Mouse (Mus musculus) hindbrain, embryonic 12.5 days (tissue): ENCODE results near the gene Ank. TPM values are rescaled to one million over a fixed set of nuclear protein-coding genes. Genes with fewer than 3 reads are reported as not detected.
A peak's percentile ranks its signal among the peaks of the same experiment; 100 is the strongest.

Experiments used
- ATAC-seq: fragments of 200-750 bp; cut with Nextera tagmentation; 2 replicates; pipeline ENCODE4 v1.8.0; 2017; ENCODE audit warnings: moderate TSS enrichment; ENCODE audit not compliant: low FRiP score
- H3K27ac ChIP-seq: fragments of 300-500 bp; sonication (generic); 2 replicates; pipeline ENCODE4 v1.5.1; 2016; ENCODE audit warnings: mild to moderate bottlenecking
- H3K27me3 ChIP-seq: fragments of 300-500 bp; sonication (generic); 2 replicates; pipeline ENCODE4 v1.6.1; 2016; ENCODE audit warnings: mild to moderate bottlenecking
- H3K36me3 ChIP-seq: fragments of 300-500 bp; sonication (generic); 2 replicates; pipeline ENCODE4 v1.6.1; 2016; ENCODE audit warnings: mild to moderate bottlenecking
- H3K4me1 ChIP-seq: fragments of 300-500 bp; sonication (generic); 2 replicates; pipeline ENCODE4 v1.6.1; 2016
- H3K4me2 ChIP-seq: fragments of 300-500 bp; sonication (generic); replicated peaks from 2 replicates; pipeline ENCODE4 v1.6.1; 2016; ENCODE audit warnings: mild to moderate bottlenecking
- H3K4me3 ChIP-seq: fragments of 300-500 bp; sonication (generic); 2 replicates; pipeline ENCODE4 v1.5.1; 2016; ENCODE audit warnings: mild to moderate bottlenecking
- H3K9ac ChIP-seq: fragments of 300-500 bp; sonication (generic); 2 replicates; pipeline ENCODE4 v1.6.1; 2016; ENCODE audit warnings: mild to moderate bottlenecking, moderate library complexity
- H3K9me3 ChIP-seq: fragments of 300-500 bp; sonication (generic); replicated peaks from 2 replicates; pipeline ENCODE4 v1.6.1; 2016; ENCODE audit warnings: mild to moderate bottlenecking
- WGBS: fragments of 180-500 bp; shearing (Covaris S2); methylation state at CpG from one replicate; pipeline ENCODE4 v1.1.7; 2016; 5-methylcytosine and 5-hydroxymethylcytosine counted together
- polyA plus RNA-seq: library from polyadenylated mRNA; unstranded; fragments of >200 nt; fragmentation: Nextera tagmentation; extraction: Ambion mirVana; gene quantifications from 2 replicates; pipeline ENCODE4 v1.2.1, GENCODE M21; 2016

Ank gene
- polyA plus RNA-seq, 1 experiment from 2014 or later, result 15.2 TPM

DNA sequence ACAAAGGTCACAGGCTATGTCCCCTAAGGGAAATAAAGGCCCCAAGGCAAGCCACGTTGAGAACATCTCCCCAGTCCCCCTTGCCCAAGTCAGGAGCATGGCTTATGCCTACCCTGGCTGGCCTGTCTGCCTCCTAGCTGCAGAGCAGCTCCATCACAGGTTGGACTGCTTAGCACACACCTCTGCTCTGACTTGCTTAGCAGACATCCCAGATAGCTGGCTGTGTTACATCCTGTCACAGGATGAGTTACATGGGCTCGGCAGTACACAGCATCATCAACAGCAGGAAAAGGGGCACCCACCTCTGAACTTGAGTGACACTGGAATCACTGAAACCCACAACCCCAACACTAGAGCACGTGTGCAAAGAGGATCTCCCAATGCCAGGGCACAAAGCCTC lies 138.8 kb downstream of the Ank start:
- H3K27me3 ChIP-seq, result no peaks in the 10 kb centered on the region
- H3K4me1 ChIP-seq, result no peaks in the 10 kb centered on the region
- no peak overlapping the region for H3K27ac ChIP-seq
- H3K9me3 ChIP-seq, result no peaks in the 10 kb centered on the region
- no peak for ATAC-seq
- no peak overlapping the region for H3K4me3 ChIP-seq
- H3K36me3 ChIP-seq, result peaks cover 35% of the 10 kb centered on the region
- WGBS, result 90% methylated on average over 3 of the region's 3 CpGs
- H3K4me2 ChIP-seq, result no peak overlapping the region
- H3K9ac ChIP-seq, result no peak overlapping the region

DNA sequence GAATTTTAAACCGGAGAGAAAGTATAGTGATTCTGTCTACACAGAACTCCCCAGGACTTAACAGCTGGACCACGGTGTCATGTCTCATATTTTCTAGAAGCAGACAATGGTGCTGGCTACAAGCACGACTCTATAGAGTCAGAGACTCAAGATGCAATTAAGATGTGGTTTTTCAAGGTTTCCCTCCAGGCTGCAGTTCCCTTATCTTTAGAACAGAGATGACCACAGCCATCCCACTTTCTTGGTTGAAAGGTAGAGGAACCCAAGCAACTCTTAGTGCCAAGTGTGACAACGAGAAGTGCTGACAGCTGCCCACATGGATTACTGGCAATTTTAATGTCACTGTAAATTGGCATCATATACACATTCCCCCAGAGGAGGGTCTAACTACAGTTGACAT lies 143.1 kb downstream of the Ank start:
- no peaks in the 10 kb centered on the region for H3K9me3 ChIP-seq
- H3K9ac ChIP-seq, result no peak overlapping the region
- ATAC-seq, result no peak
- H3K27ac ChIP-seq, result no peak overlapping the region
- H3K36me3 ChIP-seq, result peaks cover 36% of the 10 kb centered on the region
- 0 out of 2 replicates have a peak, but pooled peaks cover 4% of the 10 kb centered on the region for H3K4me1 ChIP-seq
- no peak overlapping the region for H3K4me3 ChIP-seq
- no peak overlapping the region for H3K4me2 ChIP-seq
- WGBS, result 76% methylated on average over 4 of the region's 4 CpGs
- no peaks in the 10 kb centered on the region for H3K27me3 ChIP-seq

DNA sequence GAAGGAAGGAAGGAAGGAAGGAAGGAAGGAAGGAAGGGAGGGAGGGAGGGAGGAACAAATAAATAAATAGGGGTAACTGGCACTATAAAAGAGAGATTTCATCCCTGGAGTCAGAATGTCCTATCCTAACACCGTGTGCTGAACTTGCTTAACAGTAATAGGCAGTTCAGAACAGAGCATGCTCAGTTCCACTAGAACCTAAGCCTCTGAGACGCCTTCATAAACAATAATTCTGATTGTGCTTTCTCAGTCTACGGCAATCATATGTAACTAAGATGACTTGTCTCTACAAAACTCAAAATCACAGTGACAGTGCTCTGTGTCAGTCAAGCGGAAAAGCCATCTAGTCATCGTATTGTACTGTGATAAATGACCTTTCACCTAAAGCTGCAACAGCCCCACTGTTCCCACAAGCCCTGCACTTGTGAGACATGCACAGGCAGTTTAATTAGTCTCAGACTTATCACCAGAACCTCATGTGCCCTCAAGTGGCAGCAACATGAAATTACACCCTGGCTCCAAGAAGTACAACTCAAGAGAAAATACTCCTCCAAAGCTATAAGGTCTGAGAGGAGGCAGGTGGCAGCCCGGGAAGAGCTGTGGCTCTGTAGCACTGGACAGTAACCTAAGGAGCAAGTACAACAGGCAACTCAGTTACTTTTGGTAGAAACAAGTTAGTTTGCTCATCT lies 146.2 kb downstream of the Ank start:
- ATAC-seq, result peak; percentile 91
- H3K4me1 ChIP-seq, result 0 out of 2 replicates have a peak, but pooled peaks cover 4% of the 10 kb centered on the region
- peaks cover 41% of the 10 kb centered on the region for H3K36me3 ChIP-seq
- no peak overlapping the region for H3K4me2 ChIP-seq
- no peak overlapping the region for H3K27ac ChIP-seq
- WGBS, result 41% methylated on average over 6 of the region's 6 CpGs
- no peaks in the 10 kb centered on the region for H3K9me3 ChIP-seq
- no peaks in the 10 kb centered on the region for H3K27me3 ChIP-seq
- no peak overlapping the region for H3K4me3 ChIP-seq
- H3K9ac ChIP-seq, result no peak overlapping the region

DNA sequence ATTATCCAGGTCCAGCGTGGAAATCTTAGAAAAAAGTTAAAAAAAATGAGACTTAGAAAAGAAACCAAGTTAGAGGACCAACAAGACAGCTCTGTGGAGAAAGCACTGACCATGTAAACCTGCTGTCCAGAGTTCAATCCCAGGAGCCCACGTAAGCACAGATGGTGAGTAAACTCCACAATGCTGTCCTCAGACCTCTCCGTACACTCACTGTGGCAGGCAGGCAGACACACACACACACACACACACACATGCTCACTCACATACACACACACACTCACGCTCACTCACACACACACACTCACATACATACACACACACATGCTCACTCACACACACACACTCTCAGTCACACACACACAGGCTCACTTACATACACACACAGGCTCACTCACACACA lies 146.8 kb downstream of the Ank start:
- peaks cover 38% of the 10 kb centered on the region for H3K36me3 ChIP-seq
- H3K4me1 ChIP-seq, result 0 out of 2 replicates have a peak, but pooled peaks cover 4% of the 10 kb centered on the region
- no peaks in the 10 kb centered on the region for H3K9me3 ChIP-seq
- H3K4me3 ChIP-seq, result no peak overlapping the region
- H3K27ac ChIP-seq, result no peak overlapping the region
- 93% methylated on average over 4 of the region's 4 CpGs for WGBS
- ATAC-seq, result peak; percentile 41; the same call in 1 of the 2 replicates
- H3K27me3 ChIP-seq, result no peaks in the 10 kb centered on the region
- no peak overlapping the region for H3K4me2 ChIP-seq
- H3K9ac ChIP-seq, result no peak overlapping the region

DNA sequence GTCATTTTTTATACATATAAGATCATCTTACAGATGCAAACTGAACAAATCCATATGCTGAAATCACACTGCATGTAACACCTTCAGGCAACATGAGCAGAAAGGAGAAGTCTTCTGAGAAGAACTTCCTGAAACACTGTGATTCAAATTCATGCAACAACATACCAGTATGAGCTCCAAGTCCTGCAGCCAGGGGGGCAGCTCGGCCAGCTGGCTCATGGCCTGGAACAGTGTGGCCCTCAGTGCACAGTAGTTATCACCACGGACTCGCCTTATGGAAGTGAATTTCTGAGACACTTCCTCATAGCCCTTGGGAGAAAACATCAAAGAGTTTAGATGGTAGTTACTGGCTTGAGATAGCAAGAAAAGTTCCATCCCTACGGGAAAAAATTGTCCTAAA lies 149.7 kb downstream of the Ank start:
- Histone ChIP-seq H3K4me2 (no peak overlapping the region), H3K36me3 (peaks cover 35% of the 10 kb centered on the region), H3K27me3 (no peaks in the 10 kb centered on the region), H3K4me3 (no peak overlapping the region), H3K27ac (no peak overlapping the region), H3K9ac (no peak overlapping the region), H3K4me1 (0 out of 2 replicates have a peak, but pooled peaks cover 4% of the 10 kb centered on the region), H3K9me3 (no peaks in the 10 kb centered on the region)
- no peak for ATAC-seq
- 81% methylated on average over 4 of the region's 4 CpGs for WGBS

DNA sequence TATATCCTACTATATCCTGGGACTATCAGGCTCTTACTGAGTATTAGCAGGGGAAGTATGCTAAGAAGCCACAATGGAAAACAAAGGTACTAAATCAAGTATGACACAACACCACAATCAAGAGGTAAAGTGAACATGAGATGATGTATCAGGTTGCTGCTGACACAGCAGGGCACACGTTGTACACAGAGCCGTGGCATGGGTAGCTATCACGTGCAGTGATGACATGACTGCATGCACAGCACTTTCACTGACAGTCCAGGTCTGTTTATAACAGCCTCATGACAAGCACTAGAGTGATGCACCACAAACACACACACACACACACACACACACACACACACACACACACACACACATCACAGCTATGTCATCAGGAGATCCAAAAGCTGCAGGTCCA lies 150.8 kb downstream of the Ank start:
- no peaks in the 10 kb centered on the region for H3K27me3 ChIP-seq
- peaks cover 37% of the 10 kb centered on the region for H3K36me3 ChIP-seq
- H3K27ac ChIP-seq, result no peak overlapping the region
- WGBS, result 95% methylated on average over 3 of the region's 3 CpGs
- no peak overlapping the region for H3K4me2 ChIP-seq
- ATAC-seq, result no peak
- H3K4me1 ChIP-seq, result 0 out of 2 replicates have a peak, but pooled peaks cover 4% of the 10 kb centered on the region
- no peak overlapping the region for H3K4me3 ChIP-seq
- no peak overlapping the region for H3K9ac ChIP-seq
- H3K9me3 ChIP-seq, result no peaks in the 10 kb centered on the region

DNA sequence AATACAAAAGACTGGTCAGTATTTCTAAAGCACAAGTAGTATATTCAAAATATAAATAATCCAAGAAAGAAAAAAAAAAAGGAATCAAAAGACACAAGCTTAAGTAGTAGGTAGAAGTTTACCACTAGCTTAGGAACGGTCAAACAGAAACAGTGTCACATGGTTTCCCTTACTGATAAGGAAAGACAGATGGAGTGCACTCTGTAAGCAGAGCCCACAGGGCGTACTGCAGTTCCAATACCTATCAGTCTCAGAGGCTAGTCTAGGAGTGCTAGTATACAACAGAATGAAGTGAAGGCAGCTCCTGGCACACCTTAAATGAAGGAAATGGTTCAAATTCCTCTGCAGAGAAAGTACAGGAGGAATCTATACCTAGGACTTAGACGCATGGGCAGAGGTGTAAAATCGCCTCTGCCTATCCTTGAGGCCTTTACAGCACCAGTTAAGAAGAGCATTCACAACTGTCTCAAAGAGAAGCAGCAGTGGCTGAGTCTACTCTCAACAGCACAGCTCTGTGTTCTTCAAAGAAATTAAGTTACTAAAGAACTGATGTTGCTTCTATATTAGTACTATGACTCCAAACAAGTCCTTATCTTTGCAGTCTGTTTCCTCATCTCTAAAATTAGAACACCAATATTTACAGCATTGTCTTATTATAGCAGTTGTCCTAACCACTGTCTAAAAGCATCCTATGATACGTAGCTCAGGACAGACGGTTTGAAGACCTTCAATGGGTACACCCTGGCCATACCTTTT lies 152.5 kb downstream of the Ank start:
- H3K9ac ChIP-seq, result no peak overlapping the region
- no peak overlapping the region for H3K27ac ChIP-seq
- no peak for ATAC-seq
- 88% methylated on average over 6 of the region's 6 CpGs for WGBS
- peaks cover 46% of the 10 kb centered on the region for H3K36me3 ChIP-seq
- no peak overlapping the region for H3K4me3 ChIP-seq
- H3K4me1 ChIP-seq, result no peaks in the 10 kb centered on the region
- H3K4me2 ChIP-seq, result no peak overlapping the region
- no peaks in the 10 kb centered on the region for H3K9me3 ChIP-seq
- H3K27me3 ChIP-seq, result no peaks in the 10 kb centered on the region

DNA sequence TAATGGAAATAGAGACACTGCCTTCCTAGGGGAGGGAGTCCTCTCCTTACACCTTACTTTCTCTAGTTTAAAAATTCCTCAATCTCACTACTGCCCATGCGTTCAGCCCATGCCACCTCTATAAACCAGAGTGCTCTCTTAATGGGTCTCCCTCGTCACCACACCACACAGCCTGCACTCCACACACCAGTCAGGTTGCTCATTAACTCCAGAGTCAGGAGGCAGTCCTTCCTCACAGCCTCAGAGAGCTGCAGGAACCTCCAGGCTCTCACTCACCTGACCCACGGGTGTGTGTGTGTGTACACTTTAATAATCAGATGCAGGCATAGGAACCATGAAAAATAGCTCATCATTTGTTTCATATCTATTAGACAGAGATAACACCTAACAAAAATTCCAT lies 153.2 kb downstream of the Ank start:
- H3K36me3 ChIP-seq, result peaks cover 42% of the 10 kb centered on the region
- ATAC-seq, result no peak
- H3K9me3 ChIP-seq, result no peaks in the 10 kb centered on the region
- no peak overlapping the region for H3K4me3 ChIP-seq
- no peaks in the 10 kb centered on the region for H3K27me3 ChIP-seq
- H3K4me2 ChIP-seq, result no peak overlapping the region
- no peaks in the 10 kb centered on the region for H3K4me1 ChIP-seq
- no peak overlapping the region for H3K9ac ChIP-seq
- no peak overlapping the region for H3K27ac ChIP-seq
- 91% methylated on average over 3 of the region's 3 CpGs for WGBS

DNA sequence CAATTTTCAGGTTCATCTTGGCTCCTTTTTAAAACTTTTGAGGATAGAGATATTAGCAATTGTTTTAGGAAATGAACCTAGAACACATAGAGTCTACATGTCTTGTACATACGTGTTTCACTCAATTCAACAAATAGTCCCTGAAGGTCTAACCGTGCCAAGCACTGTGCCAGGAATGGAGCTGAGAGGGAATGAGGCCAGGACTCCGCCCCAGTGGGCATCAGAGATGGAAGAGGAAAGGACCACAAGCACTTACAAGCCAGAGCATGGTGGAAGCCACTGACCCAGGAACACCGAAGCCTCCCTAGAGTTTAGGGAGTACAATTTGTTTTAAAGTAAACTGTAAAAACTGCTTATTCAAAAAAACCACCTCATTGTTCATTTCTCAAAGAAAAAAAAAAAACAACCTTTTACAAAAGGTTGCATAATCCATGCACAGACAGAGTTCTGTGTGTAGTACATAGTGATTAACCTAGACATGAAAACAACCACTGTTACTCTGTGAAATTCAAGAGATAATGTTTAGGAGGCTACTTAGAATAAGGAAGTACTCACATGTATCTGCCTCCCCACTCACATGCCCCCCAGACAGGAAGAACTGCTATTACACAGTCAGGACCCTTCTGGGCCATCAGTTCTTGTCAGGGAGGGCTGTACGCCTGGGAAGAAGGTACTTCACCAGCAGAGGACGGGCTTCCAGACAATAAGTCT lies 154.2 kb downstream of the Ank start:
- H3K36me3 ChIP-seq, result peaks cover 40% of the 10 kb centered on the region; the same call in 1 of the 2 replicates
- 87% methylated on average over 6 of the region's 6 CpGs for WGBS
- no peak for ATAC-seq

DNA sequence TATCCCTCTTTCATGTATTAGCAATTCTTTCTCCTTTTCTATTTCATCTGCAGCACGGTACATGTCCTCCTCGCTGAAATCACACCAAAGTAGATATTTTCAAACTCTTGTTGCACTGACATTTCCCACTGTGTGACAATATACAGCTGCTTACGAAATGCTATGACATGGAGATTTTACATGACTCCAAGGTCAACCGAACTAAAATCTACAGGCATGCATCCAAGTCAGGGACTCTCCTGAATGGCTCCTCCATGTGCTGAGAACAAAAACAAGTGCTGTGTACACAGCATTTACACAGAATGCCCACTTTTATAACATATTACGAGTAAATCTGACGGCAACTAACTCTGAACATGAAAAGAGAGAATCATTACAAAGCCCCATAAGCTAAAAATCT lies 156.8 kb downstream of the Ank start:
- no peak for ATAC-seq
- 96% methylated on average over 6 of the region's 6 CpGs for WGBS

More for the DNA sequence above, 154.2 kb downstream of the Ank start:
- Histone ChIP-seq H3K4me1 (no peaks in the 10 kb centered on the region), H3K4me3 (no peak overlapping the region), H3K9ac (no peak overlapping the region), H3K9me3 (no peaks in the 10 kb centered on the region), H3K4me2 (no peak overlapping the region), H3K27me3 (no peaks in the 10 kb centered on the region), H3K27ac (no peak overlapping the region)

DNA sequence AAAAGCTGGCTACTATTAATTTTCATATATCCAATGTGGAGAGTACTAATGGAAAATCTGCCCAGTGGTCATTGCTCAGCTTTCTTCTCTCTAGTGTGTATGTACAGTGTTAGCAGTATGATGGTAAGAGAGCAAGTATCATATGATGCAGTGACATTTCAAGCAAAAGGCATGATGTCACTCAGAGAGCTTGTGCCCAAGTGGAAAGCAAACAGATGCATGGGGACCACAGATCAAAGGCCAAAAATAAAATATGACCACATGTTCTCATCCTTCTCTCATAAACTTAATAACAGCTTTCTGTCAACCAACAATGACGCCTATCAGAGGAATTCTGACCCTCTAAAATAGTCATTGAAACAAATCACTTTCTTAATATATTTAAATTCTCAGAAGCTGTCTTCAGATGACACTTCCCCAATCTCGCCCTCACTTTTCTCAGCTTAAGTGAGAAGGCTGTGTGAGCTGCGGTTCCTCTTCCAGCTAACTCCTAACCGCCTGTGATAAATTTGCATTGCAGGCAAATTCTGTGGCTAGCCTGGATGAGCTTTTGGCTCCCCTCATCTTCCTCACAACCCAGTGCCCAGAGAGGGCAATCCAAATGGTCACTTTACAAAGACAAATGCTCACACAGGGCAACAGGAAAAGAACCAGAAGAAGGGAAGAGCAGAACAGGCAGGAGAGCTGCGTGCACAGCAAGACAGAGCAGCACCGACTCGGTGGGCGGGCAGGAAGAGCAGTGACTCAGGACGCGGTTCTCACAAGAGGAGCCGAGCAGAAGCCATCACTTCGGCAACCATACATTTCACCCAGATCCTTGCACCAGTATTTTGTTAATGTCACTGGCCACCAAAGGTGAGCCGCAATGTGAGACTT lies 158.8 kb downstream of the Ank start:
- Histone ChIP-seq H3K36me3 (peaks cover 26% of the 10 kb centered on the region; the same call in 1 of the 2 replicates), H3K4me3 (no peak overlapping the region), H3K9me3 (no peaks in the 10 kb centered on the region), H3K9ac (no peak overlapping the region), H3K27me3 (no peaks in the 10 kb centered on the region), H3K27ac (no peak overlapping the region), H3K4me2 (no peak overlapping the region), H3K4me1 (peaks cover 14% of the 10 kb centered on the region)
- WGBS, result 92% methylated on average over 13 of the region's 13 CpGs
- no peak for ATAC-seq

More for the DNA sequence above, 156.8 kb downstream of the Ank start:
- no peaks in the 10 kb centered on the region for H3K27me3 ChIP-seq
- H3K4me2 ChIP-seq, result no peak overlapping the region
- no peaks in the 10 kb centered on the region for H3K4me1 ChIP-seq
- H3K36me3 ChIP-seq, result peaks cover 36% of the 10 kb centered on the region; the same call in 1 of the 2 replicates
- no peak overlapping the region for H3K4me3 ChIP-seq
- no peak overlapping the region for H3K27ac ChIP-seq
- no peaks in the 10 kb centered on the region for H3K9me3 ChIP-seq
- no peak overlapping the region for H3K9ac ChIP-seq
